Mouse (Mus musculus) intestine, embryonic 16.5 days (tissue): ENCODE measurements around the gene Asic3. TPM values are rescaled to one million over a fixed set of nuclear protein-coding genes. Genes with fewer than 3 reads are reported as not detected.

Source experiments
- ATAC-seq: fragments of 200-750 bp; cut with Nextera tagmentation; 2 replicates; pipeline ENCODE4 v1.8.0; 2017; ENCODE audit warnings: moderate TSS enrichment, moderate library complexity
- H3K27ac ChIP-seq: fragments of 300-500 bp; sonication (generic); 2 replicates; pipeline ENCODE4 v1.5.1; 2014; ENCODE audit warnings: mild to moderate bottlenecking, low read length
- H3K27me3 ChIP-seq: fragments of 300-500 bp; sonication (generic); replicated peaks from 2 replicates; pipeline ENCODE4 v1.6.1; 2014; ENCODE audit warnings: low read length, control low read depth, mixed read lengths; ENCODE audit not compliant: control insufficient read depth, insufficient read depth
- H3K36me3 ChIP-seq: fragments of 300-500 bp; sonication (generic); 2 replicates; pipeline ENCODE4 v1.6.1; 2014; ENCODE audit warnings: low read length, control low read depth; ENCODE audit not compliant: control insufficient read depth, insufficient read depth
- H3K4me1 ChIP-seq: fragments of 300-500 bp; sonication (generic); 2 replicates; pipeline ENCODE4 v1.6.1; 2014; ENCODE audit warnings: low read length, control low read depth, mixed read lengths; ENCODE audit not compliant: control insufficient read depth, insufficient read depth
- H3K4me2 ChIP-seq: fragments of 300-500 bp; sonication (generic); 2 replicates; pipeline ENCODE4 v1.6.1; 2014; ENCODE audit warnings: low read depth, low read length, control low read depth
- H3K4me3 ChIP-seq: fragments of 300-500 bp; sonication (generic); 2 replicates; pipeline ENCODE4 v1.5.1; 2014; ENCODE audit warnings: mild to moderate bottlenecking, low read length
- H3K9ac ChIP-seq: fragments of 300-500 bp; sonication (generic); 2 replicates; pipeline ENCODE4 v1.6.1; 2014; ENCODE audit warnings: low read depth, low read length
- H3K9me3 ChIP-seq: fragments of 300-500 bp; sonication (generic); 2 replicates; pipeline ENCODE4 v1.6.1; 2016; ENCODE audit warnings: low read length, control low read depth; ENCODE audit not compliant: control insufficient read depth
- WGBS: fragments of 180-500 bp; shearing (Covaris S2); extraction: QIAGEN DNeasy Blood & Tissue Kit; methylation state at CpG from one replicate; pipeline ENCODE4 v1.1.7; 2014; 5-methylcytosine and 5-hydroxymethylcytosine counted together
- polyA plus RNA-seq: library from polyadenylated mRNA; unstranded; fragments of >200 nt; fragmentation: Nextera tagmentation; extraction: Ambion mirVana; gene quantifications from 2 replicates; pipeline ENCODE4 v1.2.1, GENCODE M21; 2015

Asic3 gene
- polyA plus RNA-seq, 1 experiment from 2014 or later, result 0.57 TPM

- peak overlapping the region; percentile 86 for H3K4me2 ChIP-seq
- H3K27ac ChIP-seq, result peak overlapping the region; percentile 98
- no peaks in the 10 kb centered on the region for H3K9me3 ChIP-seq
- H3K9ac ChIP-seq, result peak overlapping the region; percentile 81
- H3K4me1 ChIP-seq, result peaks cover 27% of the 10 kb centered on the region
- H3K4me3 ChIP-seq, result peak overlapping the region; percentile 76
- no peaks in the 10 kb centered on the region for H3K27me3 ChIP-seq
- H3K36me3 ChIP-seq, result peaks cover 4% of the 10 kb centered on the region; the same call in 1 of the 2 replicates
- ATAC-seq, result peak; percentile 30
- WGBS, result under 1% methylated on average over 50 of the region's 60 CpGs
These were observed 11.7 kb downstream of the Asic3 start for GRCm38 (mm10) chr5:24424861-24425411.

- Histone ChIP-seq H3K4me2 (peak overlapping the region; percentile 86), H3K4me1 (peaks cover 27% of the 10 kb centered on the region), H3K27me3 (no peaks in the 10 kb centered on the region), H3K27ac (peak overlapping the region; percentile 98), H3K9me3 (no peaks in the 10 kb centered on the region), H3K9ac (peak overlapping the region; percentile 81), H3K4me3 (peak overlapping the region; percentile 76), H3K36me3 (peaks cover 6% of the 10 kb centered on the region; the same call in 1 of the 2 replicates)
- ATAC-seq, result 0 out of 2 replicates have a peak, but pooled peaks have one; percentile 1
- under 1% methylated on average over 29 of the region's 30 CpGs for WGBS
These were observed 12.3 kb downstream of the Asic3 start for GRCm38 (mm10) chr5:24425421-24426036.

DNA sequence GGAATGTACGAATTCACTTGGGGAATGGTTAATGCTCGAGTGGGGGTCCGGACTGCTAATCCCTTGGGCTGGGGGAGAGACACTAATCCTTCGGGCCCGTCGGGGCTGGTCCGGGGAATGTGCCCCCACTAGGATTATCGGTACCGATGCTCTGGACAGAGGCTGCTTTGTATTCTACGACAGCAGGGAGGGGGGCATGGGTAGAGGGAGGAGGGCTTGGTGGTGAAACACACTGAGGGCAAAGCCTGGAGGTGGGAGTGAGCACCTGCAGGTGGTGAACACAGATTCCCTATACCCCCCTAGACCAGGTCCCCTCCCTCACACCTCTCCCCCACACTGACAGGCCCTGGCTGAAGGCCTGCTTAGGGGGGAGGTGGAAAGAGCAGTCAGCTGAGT is 12.8 kb downstream of the Asic3 start:
- no peaks in the 10 kb centered on the region for H3K9me3 ChIP-seq
- H3K4me2 ChIP-seq, result peak overlapping the region; percentile 86
- H3K27ac ChIP-seq, result peak overlapping the region; percentile 98
- H3K4me3 ChIP-seq, result peak overlapping the region; percentile 76
- ATAC-seq, result no peak
- no peaks in the 10 kb centered on the region for H3K27me3 ChIP-seq
- peaks cover 6% of the 10 kb centered on the region; the same call in 1 of the 2 replicates for H3K36me3 ChIP-seq
- WGBS, result 2% methylated on average over 10 of the region's 10 CpGs
- peak overlapping the region; percentile 81 for H3K9ac ChIP-seq
- peaks cover 27% of the 10 kb centered on the region for H3K4me1 ChIP-seq

GRCm38 (mm10) chr5:24426556-24427284 is 13.5 kb downstream of the Asic3 start:
- peak overlapping the region; percentile 76 for H3K4me3 ChIP-seq
- no peaks in the 10 kb centered on the region for H3K9me3 ChIP-seq
- H3K27me3 ChIP-seq, result no peaks in the 10 kb centered on the region
- H3K9ac ChIP-seq, result peak overlapping the region; percentile 81
- H3K4me2 ChIP-seq, result peak overlapping the region; percentile 86
- peak overlapping the region; percentile 98 for H3K27ac ChIP-seq
- peaks cover 27% of the 10 kb centered on the region for H3K4me1 ChIP-seq
- WGBS, result 20% methylated on average over 9 of the region's 9 CpGs
- 0 out of 2 replicates have a peak, but pooled peaks have one; percentile 9 for ATAC-seq
- H3K36me3 ChIP-seq, result peaks cover 6% of the 10 kb centered on the region; the same call in 1 of the 2 replicates

GRCm38 (mm10) chr5:24427285-24427633 is 14.1 kb downstream of the Asic3 start:
- Histone ChIP-seq H3K27ac (peak overlapping the region; percentile 98), H3K4me1 (peaks cover 27% of the 10 kb centered on the region), H3K9ac (peak overlapping the region; percentile 81), H3K36me3 (peaks cover 6% of the 10 kb centered on the region; the same call in 1 of the 2 replicates), H3K27me3 (no peaks in the 10 kb centered on the region), H3K4me2 (peak overlapping the region; percentile 86), H3K4me3 (peak overlapping the region; percentile 76), H3K9me3 (no peaks in the 10 kb centered on the region)
- peak; percentile 11; the same call in 1 of the 2 replicates for ATAC-seq
- WGBS, result 25% methylated on average over 12 of the region's 12 CpGs

DNA sequence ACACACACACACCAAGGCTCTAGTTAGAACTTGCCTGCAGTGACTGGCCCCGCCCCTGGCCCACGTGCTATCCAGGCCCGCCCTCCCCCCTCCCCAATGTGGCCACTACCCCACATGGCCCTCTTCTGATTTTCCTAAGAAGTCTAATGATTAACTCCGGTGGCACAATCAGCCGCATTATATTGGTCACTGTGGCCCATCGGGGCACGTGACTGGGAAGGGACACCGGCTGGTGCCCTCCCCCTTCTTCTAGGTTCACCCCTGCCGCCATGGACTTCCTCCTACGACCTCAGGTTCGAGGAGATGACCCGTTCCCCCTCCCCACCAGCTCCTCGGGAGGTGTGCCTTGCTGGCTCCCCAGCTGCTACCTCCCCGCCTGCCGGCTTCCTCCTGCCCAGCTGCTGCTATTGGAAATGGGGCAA is 14.8 kb downstream of the Asic3 start:
- 15% methylated on average over 15 of the region's 15 CpGs for WGBS

GRCm38 (mm10) chr5:24428596-24428995 is 15.4 kb downstream of the Asic3 start:
- Histone ChIP-seq H3K4me2 (peak overlapping the region; percentile 54), H3K36me3 (peaks cover 10% of the 10 kb centered on the region; the same call in 1 of the 2 replicates), H3K4me1 (peaks cover 21% of the 10 kb centered on the region), H3K4me3 (peak overlapping the region; percentile 51), H3K27me3 (no peaks in the 10 kb centered on the region), H3K9me3 (no peaks in the 10 kb centered on the region), H3K27ac (peak overlapping the region; percentile 68), H3K9ac (peak overlapping the region; percentile 64)
- WGBS, result 26% methylated on average over 7 of the region's 9 CpGs
- ATAC-seq, result no peak

More for the DNA sequence above, 14.8 kb downstream of the Asic3 start:
- no peaks in the 10 kb centered on the region for H3K27me3 ChIP-seq
- no peaks in the 10 kb centered on the region for H3K9me3 ChIP-seq
- peaks cover 9% of the 10 kb centered on the region; the same call in 1 of the 2 replicates for H3K36me3 ChIP-seq
- peak overlapping the region; percentile 86 for H3K4me2 ChIP-seq
- peak; percentile 44 for ATAC-seq
- H3K9ac ChIP-seq, result peak overlapping the region; percentile 64
- peaks cover 21% of the 10 kb centered on the region for H3K4me1 ChIP-seq
- peak overlapping the region; percentile 51 for H3K4me3 ChIP-seq
- peak overlapping the region; percentile 68 for H3K27ac ChIP-seq

DNA sequence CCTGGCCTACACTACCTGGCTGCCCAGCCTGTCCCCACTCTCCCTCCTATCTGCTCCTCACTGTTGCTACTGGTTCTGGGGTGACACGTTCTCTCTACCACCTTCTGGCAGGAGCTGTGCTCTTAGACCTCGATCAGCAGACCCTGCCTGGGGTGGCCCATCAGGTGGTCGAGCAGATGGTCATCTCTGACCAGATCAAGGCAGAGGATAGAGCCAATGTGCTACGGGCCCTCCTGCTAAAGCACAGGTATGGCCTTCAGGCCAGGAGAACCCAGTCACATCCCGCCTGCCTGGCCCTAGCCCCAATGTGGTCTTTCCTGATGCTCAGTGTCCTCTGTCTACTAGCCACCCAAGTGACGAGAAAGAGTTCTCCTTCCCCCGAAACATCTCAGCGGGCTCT is 20.8 kb downstream of the Asic3 start:
- no peak overlapping the region for H3K27ac ChIP-seq
- 89% methylated on average over 8 of the region's 8 CpGs for WGBS
- H3K4me2 ChIP-seq, result no peak overlapping the region
- no peak overlapping the region for H3K4me3 ChIP-seq
- H3K4me1 ChIP-seq, result no peaks in the 10 kb centered on the region
- peaks cover 20% of the 10 kb centered on the region for H3K36me3 ChIP-seq
- ATAC-seq, result no peak
- H3K9ac ChIP-seq, result no peak overlapping the region
- no peaks in the 10 kb centered on the region for H3K27me3 ChIP-seq
- no peaks in the 10 kb centered on the region for H3K9me3 ChIP-seq

GRCm38 (mm10) chr5:24441187-24441586 is 28.0 kb downstream of the Asic3 start:
- H3K36me3 ChIP-seq, result peaks cover 22% of the 10 kb centered on the region
- no peaks in the 10 kb centered on the region for H3K9me3 ChIP-seq
- no peak overlapping the region for H3K4me2 ChIP-seq
- 90% methylated on average over 8 of the region's 8 CpGs for WGBS
- H3K27me3 ChIP-seq, result no peaks in the 10 kb centered on the region
- H3K4me3 ChIP-seq, result no peak overlapping the region
- no peak overlapping the region for H3K9ac ChIP-seq
- H3K27ac ChIP-seq, result no peak overlapping the region
- no peak for ATAC-seq
- peaks cover 17% of the 10 kb centered on the region for H3K4me1 ChIP-seq
